Mouse (Mus musculus) G1E (cell line): ENCODE measurements at regions not wholly inside any gene's neighbourhood (a gene's known extent, or its start where the extent isn't known, plus 50 kb on each side); places are given as distances from the start of the nearest gene placed in this dataset.

Source experiments
- ATAC-seq: 2 replicates; pipeline ENCODE4 v1.8.0; 2016; ENCODE audit warnings: mild to moderate bottlenecking; ENCODE audit not compliant: insufficient number of reproducible peaks, poor library complexity, low FRiP score, severe bottlenecking; ENCODE audit errors: extremely low read depth
- DNase-seq: peaks from one replicate; pipeline ENCODE4 v3.0.0; 2012; ENCODE audit warnings: low spot score
- H3K27me3 ChIP-seq: 2 replicates; pipeline ENCODE4 v1.6.1; 2012; ENCODE audit warnings: mild to moderate bottlenecking, low read length, inconsistent platforms; ENCODE audit not compliant: insufficient read depth
- H3K36me3 ChIP-seq: replicated peaks from 2 replicates; pipeline ENCODE3; 2012; ENCODE audit warnings: mild to moderate bottlenecking, inconsistent platforms
- H3K4me1 ChIP-seq: 2 replicates; pipeline ENCODE4 v1.6.1; 2012; ENCODE audit warnings: low read depth, low read length, inconsistent platforms, mixed read lengths; ENCODE audit not compliant: insufficient read depth
- H3K4me3 ChIP-seq: 2 replicates; pipeline ENCODE4 v1.5.1; 2012; ENCODE audit warnings: low read depth, mild to moderate bottlenecking, inconsistent platforms, low read length, moderate library complexity, mixed read lengths
- H3K9me3 ChIP-seq: replicated peaks from 2 replicates; pipeline ENCODE4 v1.6.1; 2012; ENCODE audit warnings: inconsistent platforms
- CTCF ChIP-seq: IDR thresholded peaks from 2 replicates; pipeline ENCODE4 v1.5.1; 2012; ENCODE audit warnings: low read depth, low read length, inconsistent platforms, mixed read lengths
- GATA1 ChIP-seq: IDR thresholded peaks from 2 replicates; pipeline ENCODE4 v1.6.1; 2012; ENCODE audit warnings: borderline replicate concordance, low read length, inconsistent platforms, mixed read lengths
- GATA2 ChIP-seq: IDR thresholded peaks from 2 replicates; pipeline ENCODE4 v1.6.1; 2012; ENCODE audit warnings: low read depth, low read length, inconsistent platforms, borderline replicate concordance
- POLR2AphosphoS5 ChIP-seq: IDR thresholded peaks from 2 replicates; pipeline ENCODE4 v1.6.1; 2012; ENCODE audit warnings: low read depth, low read length, inconsistent platforms; ENCODE audit not compliant: insufficient replicate concordance
- TAL1 ChIP-seq: conservative IDR thresholded peaks from 2 replicates; pipeline ENCODE4 v1.6.1; 2012; ENCODE audit warnings: low read depth, low read length, inconsistent platforms, mixed read lengths

- Histone ChIP-seq H3K9me3 (no peaks in the 10 kb centered on the region), H3K36me3 (no peaks in the 10 kb centered on the region), H3K27me3 (no peaks in the 10 kb centered on the region), H3K4me1 (no peaks in the 10 kb centered on the region), H3K4me3 (no peak overlapping the region)
- no peak for DNase-seq
- ATAC-seq: no peak
- TF ChIP-seq CTCF (no peak), POLR2AphosphoS5 (no peak), GATA1 (no peak), GATA2 (no peak), TAL1 (no peak)
Observed at GRCm38 (mm10) chr3:132565755-132566154, 63.9 kb upstream of the Gimd1 start.

- Histone ChIP-seq H3K4me3 (no peak overlapping the region), H3K9me3 (no peaks in the 10 kb centered on the region), H3K36me3 (no peaks in the 10 kb centered on the region), H3K27me3 (no peaks in the 10 kb centered on the region), H3K4me1 (no peaks in the 10 kb centered on the region)
- no peak for ATAC-seq
- TF ChIP-seq GATA2 (no peak), CTCF (no peak), GATA1 (no peak), TAL1 (no peak), POLR2AphosphoS5 (no peak)
- DNase-seq: no peak
Observed at GRCm38 (mm10) chr3:132566301-132566700, 63.3 kb upstream of the Gimd1 start.
